Mouse (Mus musculus): ENCODE measurements at regions not wholly inside any gene's neighbourhood (a gene's known extent, or its start where the extent isn't known, plus 50 kb on each side); places are given as distances from the start of the nearest gene placed in this dataset.

DNA sequence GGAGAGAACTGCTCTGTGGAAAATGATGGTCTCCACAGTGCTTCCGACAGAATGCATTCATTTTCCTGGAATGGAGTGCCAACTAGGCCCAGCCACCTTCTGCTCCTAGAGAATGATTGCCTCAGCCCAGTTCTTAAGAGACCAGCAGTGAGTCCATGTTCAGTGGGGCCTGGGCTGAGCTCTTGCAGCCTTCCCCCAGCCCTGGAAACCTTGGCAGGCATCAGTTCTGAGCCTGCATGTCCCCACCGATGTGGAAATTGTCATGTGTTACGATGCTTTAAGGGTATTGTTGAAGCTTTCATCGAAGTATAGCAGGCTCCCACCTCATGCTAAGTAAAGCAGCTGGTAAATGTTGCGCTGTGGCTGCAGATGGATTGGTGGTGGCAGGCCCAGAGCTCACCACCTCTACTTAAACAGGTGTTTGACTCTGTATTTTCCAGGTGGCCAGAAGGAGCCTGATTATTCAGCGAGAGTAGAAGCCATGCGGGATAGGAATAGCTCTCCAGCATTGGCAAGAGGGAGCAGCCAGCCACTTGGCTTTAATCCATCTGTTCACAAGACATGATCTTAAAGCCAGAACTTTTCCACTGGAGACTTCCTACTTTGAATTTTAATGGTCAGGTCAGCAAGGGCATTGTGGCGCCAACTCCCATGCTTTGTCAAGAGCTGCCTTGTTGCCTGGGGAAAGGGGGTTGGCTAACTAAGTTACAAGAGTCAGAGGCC is 437.5 kb downstream of the Meis1 start:
- TF ChIP-seq CTCF (IDR thresholded peaks at IDR 0.05; ENCODE audit: borderline replicate concordance, insufficient read depth, low read depth, low read length) (no peak), POLR2A (IDR thresholded peaks at IDR 0.05; ENCODE audit: borderline replicate concordance, insufficient read depth, low read length) (no peak)

All from cerebellum, adult 2 months (tissue).